Mouse (Mus musculus): ENCODE results near the gene Efna3.

- TF ChIP-seq CTCF (IDR thresholded peaks at IDR 0.05; ENCODE audit: borderline replicate concordance, extremely low read depth, insufficient read depth, insufficient read length) (no peak), POLR2A (IDR thresholded peaks at IDR 0.05; ENCODE audit: borderline replicate concordance, extremely low read depth, insufficient read depth, insufficient read length, poor library complexity, severe bottlenecking) (no peak)
Measured at GRCm38 (mm10) chr3:89336529-89336928, 13.8 kb upstream of the Efna3 start.
